Mouse (Mus musculus): ENCODE data around the gene Fanci.

GRCm38 (mm10) chr7:79391883-79392649, at the start of gene Fanci:
- TF ChIP-seq EP300 (optimal IDR thresholded peaks at IDR 0.05) (no peak), CTCF (IDR thresholded peaks at IDR 0.05; ENCODE audit: low read depth) (no peak)
